Mouse (Mus musculus) liver, adult 2 months (tissue): ENCODE measurements at regions not wholly inside any gene's neighbourhood (a gene's known extent, or its start where the extent isn't known, plus 50 kb on each side); places are given as distances from the start of the nearest gene placed in this dataset.

Experiments
- CTCF ChIP-seq: fragments of 200-500 bp; IDR thresholded peaks from 2 replicates; pipeline ENCODE4 v1.5.1; 2011; ENCODE audit warnings: low read depth, low read length, control low read depth
- POLR2A ChIP-seq: fragments of 200-500 bp; IDR thresholded peaks from 2 replicates; pipeline ENCODE4 v1.6.1; 2011; ENCODE audit warnings: low read length, control low read depth; ENCODE audit not compliant: insufficient read depth; ENCODE audit errors: extremely low read depth

GRCm38 (mm10) chr10:99951316-99951715 lies 64.1 kb upstream of the Kitl start:
- TF ChIP-seq CTCF (no peak), POLR2A (no peak)
